Mouse (Mus musculus) hindbrain, postnatal 0 days (tissue): ENCODE measurements around the gene Psen2. TPM values are rescaled to one million over a fixed set of nuclear protein-coding genes. Genes with fewer than 3 reads are reported as not detected.
A peak's percentile ranks its signal among the peaks of the same experiment; 100 is the strongest.

Experiments
- ATAC-seq: fragments of 200-750 bp; cut with Nextera tagmentation; 2 replicates; pipeline ENCODE4 v1.8.0; 2017; ENCODE audit warnings: mild to moderate bottlenecking, moderate TSS enrichment, moderate library complexity
- DNase-seq: peaks from one replicate; pipeline ENCODE4 v3.0.0-alpha.2; 2015; ENCODE audit warnings: low spot score
- H3K27ac ChIP-seq: fragments of 300-500 bp; sonication (generic); 2 replicates; pipeline ENCODE4 v1.5.1; 2014; ENCODE audit warnings: mild to moderate bottlenecking
- H3K27me3 ChIP-seq: fragments of 300-500 bp; sonication (generic); 2 replicates; pipeline ENCODE4 v1.6.1; 2014; ENCODE audit warnings: low read length, mixed read lengths; ENCODE audit not compliant: insufficient read depth
- H3K36me3 ChIP-seq: fragments of 300-500 bp; sonication (generic); 2 replicates; pipeline ENCODE4 v1.6.1; 2014; ENCODE audit warnings: low read length, mixed read lengths; ENCODE audit not compliant: insufficient read depth
- H3K4me1 ChIP-seq: fragments of 300-500 bp; sonication (generic); 2 replicates; pipeline ENCODE4 v1.6.1; 2014; ENCODE audit warnings: antibody characterized with exemption, low read length, mixed read lengths; ENCODE audit not compliant: insufficient read depth
- H3K4me2 ChIP-seq: fragments of 300-500 bp; sonication (generic); 2 replicates; pipeline ENCODE4 v1.6.1; 2014; ENCODE audit warnings: low read depth, mild to moderate bottlenecking, low read length, moderate library complexity, mixed read lengths
- H3K4me3 ChIP-seq: fragments of 300-500 bp; sonication (generic); 2 replicates; pipeline ENCODE4 v1.5.1; 2014; ENCODE audit warnings: low read length
- H3K9ac ChIP-seq: fragments of 300-500 bp; sonication (generic); replicated peaks from 2 replicates; pipeline ENCODE4 v1.6.1; 2014; ENCODE audit warnings: mild to moderate bottlenecking, low read length, moderate library complexity, mixed read lengths
- H3K9me3 ChIP-seq: fragments of 300-500 bp; sonication (generic); 2 replicates; pipeline ENCODE4 v1.6.1; 2016; ENCODE audit warnings: low read length, mixed read lengths
- CTCF ChIP-seq: IDR thresholded peaks from 2 replicates; pipeline ENCODE4 v1.5.1; 2016; ENCODE audit warnings: antibody characterized with exemption, control low read depth, low read depth
- WGBS: fragments of 180-500 bp; shearing (Covaris S2); extraction: QIAGEN DNeasy Blood & Tissue Kit; methylation state at CpG from one replicate; pipeline ENCODE4 v1.1.7; 2014; 5-methylcytosine and 5-hydroxymethylcytosine counted together
- polyA plus RNA-seq: library from polyadenylated mRNA; unstranded; fragments of >200 nt; fragmentation: Nextera tagmentation; extraction: Ambion mirVana; gene quantifications from 2 replicates; pipeline ENCODE4 v1.2.1, GENCODE M21; 2015
- total RNA-seq: library from RNA; depleted of rRNA; stranded (reverse); fragments of >200 nt; gene quantifications from 2 replicates; pipeline ENCODE4 v1.2.3, GENCODE M21; 2014

The Psen2 gene
- total and polyA plus RNA-seq, 2 experiments from 2014 or later = 23.7 to 33.5 TPM

DNA sequence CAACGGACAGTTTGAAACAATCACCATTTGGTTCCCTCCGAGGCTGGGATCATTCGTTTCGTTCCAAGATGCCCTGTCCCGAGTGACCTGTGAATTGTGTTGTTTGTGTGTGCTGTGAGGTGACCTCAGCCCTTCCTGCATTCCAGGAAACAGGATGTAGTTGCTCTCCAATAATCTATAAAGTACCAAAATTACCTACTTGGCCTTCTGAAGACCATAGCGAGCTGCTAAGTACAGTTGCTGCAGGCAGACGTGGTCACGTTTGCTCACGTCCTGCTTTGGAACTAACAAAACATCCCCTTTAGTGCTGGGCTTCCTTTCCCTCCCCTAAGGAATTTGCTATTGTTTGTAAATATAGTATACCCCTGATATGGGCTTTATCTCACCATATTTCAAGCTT, 14.3 kb upstream of the Psen2 start:
- Histone ChIP-seq H3K9me3 (0 out of 2 replicates have a peak, but pooled peaks cover 3% of the 10 kb centered on the region), H3K4me2 (no peak overlapping the region), H3K27ac (no peak overlapping the region), H3K9ac (no peak overlapping the region), H3K4me1 (no peaks in the 10 kb centered on the region), H3K4me3 (no peak overlapping the region), H3K36me3 (no peaks in the 10 kb centered on the region), H3K27me3 (no peaks in the 10 kb centered on the region)
- TF ChIP-seq CTCF = no peak
- DNase-seq = no peak
- ATAC-seq = no peak
- 79% methylated on average over 9 of the region's 9 CpGs for WGBS

DNA sequence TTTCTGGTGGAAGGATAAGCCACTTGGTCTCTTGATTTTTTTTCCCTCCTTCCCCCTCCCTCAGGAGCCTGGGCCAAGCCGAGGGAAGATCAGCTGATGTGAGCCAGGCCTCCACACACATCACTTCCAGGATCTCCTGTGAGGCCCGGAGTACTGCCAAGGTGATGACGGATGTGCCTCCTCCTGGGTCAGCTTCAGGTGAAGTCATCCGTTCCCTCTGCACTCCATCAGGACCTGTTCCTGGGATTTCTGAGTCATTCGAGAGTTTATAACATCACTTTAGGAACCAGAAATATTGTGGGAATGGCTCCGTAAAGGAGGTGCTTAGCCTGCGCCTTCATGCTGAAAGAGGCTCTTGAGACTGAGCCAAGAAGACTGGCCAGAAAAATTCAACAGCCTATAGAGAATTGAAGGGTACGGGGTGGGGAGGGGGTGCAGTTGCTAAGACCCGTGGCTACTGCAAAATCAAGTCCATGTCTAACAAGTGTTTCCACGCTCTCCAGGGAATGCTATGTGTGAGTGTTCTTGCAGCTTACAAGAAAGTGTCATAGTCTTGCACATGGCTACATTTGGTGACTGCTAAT, 11.6 kb upstream of the Psen2 start:
- no peak overlapping the region for H3K27ac ChIP-seq
- H3K4me1 ChIP-seq = no peaks in the 10 kb centered on the region
- no peak overlapping the region for H3K9ac ChIP-seq
- no peak overlapping the region for H3K4me3 ChIP-seq
- no peak overlapping the region for H3K4me2 ChIP-seq
- TF ChIP-seq CTCF = no peak
- no peaks in the 10 kb centered on the region for H3K27me3 ChIP-seq
- no peaks in the 10 kb centered on the region for H3K36me3 ChIP-seq
- peak; percentile 51 for DNase-seq
- H3K9me3 ChIP-seq = 0 out of 2 replicates have a peak, but pooled peaks cover 3% of the 10 kb centered on the region
- WGBS = 51% methylated on average over 10 of the region's 10 CpGs
- peak; percentile 68; the same call in 1 of the 2 replicates for ATAC-seq

DNA sequence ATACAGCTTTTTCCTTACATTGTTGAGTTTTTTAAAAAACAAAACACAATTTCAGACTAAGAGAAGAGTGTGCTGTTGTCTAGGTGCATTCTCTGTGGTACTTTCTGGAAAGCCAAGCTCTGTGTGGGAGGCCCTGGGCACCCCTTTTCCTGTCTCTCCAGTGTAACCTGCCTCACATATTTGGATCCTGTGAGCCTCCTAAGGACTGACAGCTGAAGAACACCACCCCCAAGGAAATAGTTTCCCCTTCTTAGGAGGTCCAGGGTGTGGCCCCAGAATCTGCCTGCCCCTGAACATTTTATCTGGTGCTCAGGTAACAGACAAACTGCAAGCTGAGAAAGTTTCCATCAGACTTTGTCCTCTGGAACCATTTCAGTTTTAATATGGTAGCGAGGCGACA, 5.8 kb upstream of the Psen2 start:
- no peak overlapping the region for H3K27ac ChIP-seq
- no peak for TF ChIP-seq CTCF
- DNase-seq (no peak), ATAC-seq (no peak; the same call in 1 of the 2 replicates)
- H3K4me2 ChIP-seq = no peak overlapping the region
- no peak overlapping the region for H3K9ac ChIP-seq
- H3K4me3 ChIP-seq = no peak overlapping the region
- WGBS = 96% methylated on average over 2 of the region's 2 CpGs
- H3K36me3 ChIP-seq = no peaks in the 10 kb centered on the region
- no peaks in the 10 kb centered on the region for H3K4me1 ChIP-seq
- no peaks in the 10 kb centered on the region for H3K27me3 ChIP-seq
- H3K9me3 ChIP-seq = no peaks in the 10 kb centered on the region

DNA sequence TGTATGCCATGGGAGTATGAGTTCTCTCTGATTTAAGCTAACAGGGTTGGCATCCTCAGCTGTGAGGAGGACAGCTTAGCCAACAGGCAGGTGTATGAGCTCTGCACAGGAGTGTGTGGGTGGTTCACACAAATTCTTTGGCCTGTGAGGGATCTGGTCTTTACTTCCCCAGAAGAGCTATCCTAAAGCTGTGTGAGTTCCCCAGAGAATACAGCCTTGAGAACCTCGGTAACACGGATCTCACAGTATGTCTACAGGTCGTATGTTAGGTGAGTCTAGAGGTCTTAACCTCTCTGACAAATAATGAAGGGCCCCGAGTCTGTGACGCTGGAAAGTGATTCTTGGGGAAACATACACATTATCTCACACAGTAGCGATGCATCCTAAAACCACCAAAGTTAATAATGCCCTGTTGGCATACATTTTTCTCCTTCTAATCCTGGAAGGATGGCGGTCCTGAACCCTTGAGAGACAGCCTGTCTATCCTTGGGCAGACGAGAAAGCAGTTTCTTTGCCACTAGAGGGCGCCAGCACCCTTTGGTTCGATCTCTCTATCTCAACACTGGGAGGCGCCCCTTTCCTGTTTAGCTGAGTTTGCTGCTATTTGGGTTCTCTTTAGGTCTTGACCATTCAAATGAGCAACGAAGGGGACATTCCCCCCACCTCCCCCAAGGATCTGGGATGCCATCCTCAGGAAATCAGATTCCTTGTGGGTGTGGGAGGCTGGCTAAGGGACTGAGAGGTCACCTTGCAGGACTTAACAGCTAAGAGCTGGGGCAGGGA, 5.2 kb upstream of the Psen2 start:
- 18% methylated on average over 12 of the region's 12 CpGs for WGBS
- peak; percentile 100 for TF ChIP-seq CTCF
- DNase-seq (peak; percentile 96), ATAC-seq (peak; percentile 88)
- no peak overlapping the region for H3K4me2 ChIP-seq
- no peaks in the 10 kb centered on the region for H3K27me3 ChIP-seq
- H3K4me3 ChIP-seq = no peak overlapping the region
- H3K9me3 ChIP-seq = no peaks in the 10 kb centered on the region
- H3K36me3 ChIP-seq = no peaks in the 10 kb centered on the region
- no peaks in the 10 kb centered on the region for H3K4me1 ChIP-seq
- H3K9ac ChIP-seq = no peak overlapping the region
- H3K27ac ChIP-seq = no peak overlapping the region

DNA sequence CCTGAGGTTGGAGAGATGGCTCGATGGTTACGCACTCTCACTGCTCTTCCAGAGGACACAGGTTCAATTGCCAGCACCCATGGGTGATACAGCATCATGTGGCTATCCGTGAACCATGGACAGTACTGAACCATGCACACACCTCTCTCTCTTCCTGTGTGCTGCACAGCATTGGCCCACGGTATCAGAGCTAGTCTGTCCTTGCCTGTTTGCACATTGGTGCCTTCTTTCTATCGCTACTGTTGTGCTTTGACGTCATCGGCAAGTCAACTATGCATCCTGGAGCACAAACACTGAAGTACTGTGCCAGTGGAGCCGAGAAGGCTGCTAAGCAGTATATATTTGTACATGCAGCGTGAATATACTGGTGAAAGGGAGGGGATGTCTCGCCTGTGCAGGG, 3.9 kb upstream of the Psen2 start:
- no peak overlapping the region for H3K4me2 ChIP-seq
- TF ChIP-seq CTCF = no peak
- no peaks in the 10 kb centered on the region for H3K36me3 ChIP-seq
- H3K4me1 ChIP-seq = no peaks in the 10 kb centered on the region
- no peaks in the 10 kb centered on the region for H3K27me3 ChIP-seq
- H3K9ac ChIP-seq = no peak overlapping the region
- DNase-seq = no peak
- no peak for ATAC-seq
- no peaks in the 10 kb centered on the region for H3K9me3 ChIP-seq
- WGBS = 77% methylated on average over 10 of the region's 10 CpGs
- H3K27ac ChIP-seq = no peak overlapping the region
- no peak overlapping the region for H3K4me3 ChIP-seq

DNA sequence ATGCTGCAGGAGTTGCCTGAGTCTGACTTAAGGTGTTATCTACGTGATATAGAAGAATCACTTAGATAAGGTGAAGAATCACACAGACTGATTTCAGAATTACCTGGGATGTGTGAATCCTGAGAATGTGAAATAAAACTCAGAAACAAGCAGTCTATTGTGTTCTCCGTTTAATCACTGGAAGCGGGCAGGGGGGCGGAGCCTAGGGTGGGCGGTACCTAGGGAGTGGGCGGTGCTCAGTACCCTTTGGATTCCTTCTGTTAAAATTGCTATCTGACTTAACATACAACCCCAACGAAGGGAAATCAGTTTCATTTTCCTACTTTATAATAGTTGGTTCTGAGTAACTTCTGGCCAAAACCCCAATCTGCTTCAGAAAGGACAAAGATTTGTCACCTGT, 2.2 kb upstream of the Psen2 start:
- no peaks in the 10 kb centered on the region for H3K9me3 ChIP-seq
- DNase-seq = no peak
- H3K4me1 ChIP-seq = no peaks in the 10 kb centered on the region
- H3K4me3 ChIP-seq = no peak overlapping the region
- no peak overlapping the region for H3K27ac ChIP-seq
- ATAC-seq = no peak
- no peaks in the 10 kb centered on the region for H3K36me3 ChIP-seq
- 17% methylated on average over 7 of the region's 7 CpGs for WGBS
- H3K27me3 ChIP-seq = no peaks in the 10 kb centered on the region
- peak overlapping the region; percentile 27; the same call in 1 of the 2 replicates for H3K4me2 ChIP-seq
- no peak overlapping the region for H3K9ac ChIP-seq
- no peak for TF ChIP-seq CTCF

DNA sequence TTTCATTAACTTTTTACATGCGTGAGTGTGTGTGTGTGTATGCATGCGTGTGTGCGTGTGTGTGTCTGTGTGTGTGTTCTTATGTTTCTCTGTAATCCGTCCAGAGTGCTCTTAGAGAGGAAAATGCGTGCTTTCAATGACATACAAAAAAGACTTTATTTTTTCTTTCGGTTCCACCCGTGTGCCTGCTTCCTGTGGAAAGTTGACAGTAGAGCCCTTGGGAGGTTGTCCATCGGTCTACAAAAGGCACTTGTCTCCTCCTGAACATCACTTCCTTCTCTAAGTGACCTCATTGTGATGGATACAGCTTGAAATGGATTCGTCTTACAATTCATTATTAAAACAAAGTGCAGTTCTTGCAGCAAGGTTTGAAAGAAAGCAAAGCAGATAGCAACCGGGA, 1.6 kb upstream of the Psen2 start:
- ATAC-seq = no peak
- TF ChIP-seq CTCF = no peak
- Histone ChIP-seq H3K4me1 (no peaks in the 10 kb centered on the region), H3K27ac (no peak overlapping the region), H3K36me3 (no peaks in the 10 kb centered on the region), H3K4me2 (no peak overlapping the region; the same call in 1 of the 2 replicates), H3K9ac (no peak overlapping the region), H3K4me3 (no peak overlapping the region), H3K9me3 (no peaks in the 10 kb centered on the region), H3K27me3 (no peaks in the 10 kb centered on the region)
- DNase-seq = no peak
- WGBS = 65% methylated on average over 10 of the region's 10 CpGs
